Mouse (Mus musculus) lung, postnatal 10 days (tissue): ENCODE measurements at regions not wholly inside any gene's neighbourhood (a gene's known extent, or its start where the extent isn't known, plus 50 kb on each side); places are given as distances from the start of the nearest gene placed in this dataset.

Source experiments
- DNase-seq: peaks from one replicate; pipeline ENCODE4 v3.0.0; 2021

- DNase-seq: no peak
These were observed 54.6 kb downstream of the Sox4 start for GRCm38 (mm10) chr13:28898900-28899299.

- no peak for DNase-seq
These were observed 60.6 kb downstream of the Sox4 start for GRCm38 (mm10) chr13:28892896-28893295.

- DNase-seq: no peak
These were observed 66.4 kb downstream of the Sox4 start for GRCm38 (mm10) chr13:28887098-28887497.

GRCm38 (mm10) chr13:28886691-28887090 is 66.8 kb downstream of the Sox4 start:
- peak; percentile 52 for DNase-seq

GRCm38 (mm10) chr13:28885083-28886037 is 68.2 kb downstream of the Sox4 start:
- DNase-seq: peak; percentile 41

GRCm38 (mm10) chr13:28884191-28884820 is 69.2 kb downstream of the Sox4 start:
- DNase-seq: peak; percentile 62

- no peak for DNase-seq
These were observed 70.1 kb downstream of the Sox4 start for GRCm38 (mm10) chr13:28883398-28883797.

- DNase-seq: no peak
These were observed 72.6 kb downstream of the Sox4 start for GRCm38 (mm10) chr13:28880888-28881287.

GRCm38 (mm10) chr13:28878692-28879091 is 74.8 kb downstream of the Sox4 start:
- no peak for DNase-seq

- no peak for DNase-seq
These were observed 76.7 kb downstream of the Sox4 start for GRCm38 (mm10) chr13:28876771-28877170.

GRCm38 (mm10) chr13:28870681-28871080 is 82.8 kb downstream of the Sox4 start:
- DNase-seq: no peak

GRCm38 (mm10) chr13:28867210-28867609 is 86.3 kb downstream of the Sox4 start:
- no peak for DNase-seq

GRCm38 (mm10) chr13:28866686-28867085 is 86.8 kb downstream of the Sox4 start:
- DNase-seq: no peak

GRCm38 (mm10) chr13:28860601-28861000 is 92.9 kb downstream of the Sox4 start:
- no peak for DNase-seq

GRCm38 (mm10) chr13:28859829-28860427 is 93.6 kb downstream of the Sox4 start:
- no peak for DNase-seq

- DNase-seq: no peak
These were observed 95.5 kb downstream of the Sox4 start for GRCm38 (mm10) chr13:28858001-28858400.

GRCm38 (mm10) chr13:28857201-28857600 is 96.3 kb downstream of the Sox4 start:
- DNase-seq: no peak

GRCm38 (mm10) chr13:28856472-28856871 is 97.0 kb downstream of the Sox4 start:
- DNase-seq: no peak

GRCm38 (mm10) chr13:28854247-28854646 is 99.3 kb downstream of the Sox4 start:
- DNase-seq: no peak

GRCm38 (mm10) chr13:28848305-28848704 is 105.2 kb downstream of the Sox4 start:
- no peak for DNase-seq

GRCm38 (mm10) chr13:28847478-28847877 is 106.0 kb downstream of the Sox4 start:
- no peak for DNase-seq

GRCm38 (mm10) chr13:28844495-28844894 is 109.0 kb downstream of the Sox4 start:
- DNase-seq: no peak

GRCm38 (mm10) chr13:28842811-28843210 is 110.7 kb downstream of the Sox4 start:
- DNase-seq: no peak

- DNase-seq: no peak
These were observed 113.4 kb downstream of the Sox4 start for GRCm38 (mm10) chr13:28840142-28840541.
